Mouse (Mus musculus) T-cell, adult 2 months (primary cell): ENCODE results near the gene Ltc4s.

Experiments
- DNase-seq: peaks from one replicate; pipeline ENCODE4 v3.0.0; 2022; ENCODE audit warnings: low spot score

The Ltc4s gene

GRCm38 (mm10) chr11:50223783-50224662, 14.4 kb downstream of the Ltc4s start:
- no peak for DNase-seq

GRCm38 (mm10) chr11:50222559-50223276, 15.7 kb downstream of the Ltc4s start:
- no peak for DNase-seq

- no peak for DNase-seq
Measured at GRCm38 (mm10) chr11:50219833-50220232, 18.6 kb downstream of the Ltc4s start.

GRCm38 (mm10) chr11:50217811-50218210, 20.6 kb downstream of the Ltc4s start:
- DNase-seq: no peak

GRCm38 (mm10) chr11:50216724-50217366, 21.6 kb downstream of the Ltc4s start:
- no peak for DNase-seq

- no peak for DNase-seq
Measured at GRCm38 (mm10) chr11:50215633-50216032, 22.8 kb downstream of the Ltc4s start.

- no peak for DNase-seq
Measured at GRCm38 (mm10) chr11:50214631-50215030, 23.8 kb downstream of the Ltc4s start.

GRCm38 (mm10) chr11:50212848-50213758, 25.3 kb downstream of the Ltc4s start:
- peak; percentile 28 for DNase-seq

- DNase-seq: no peak
Measured at GRCm38 (mm10) chr11:50212060-50212739, 26.2 kb downstream of the Ltc4s start.

- DNase-seq: no peak
Measured at GRCm38 (mm10) chr11:50211322-50212059, 26.9 kb downstream of the Ltc4s start.

GRCm38 (mm10) chr11:50210505-50211151, 27.8 kb downstream of the Ltc4s start, which contains the start of the genes Sqstm1 and Mgat4b:
Gene Sqstm1, minus strand, starts transcription at chr11:50210827.
Gene Mgat4b, plus strand, starts transcription at chr11:50210890.
- DNase-seq: peak; percentile 84

- peak; percentile 92 for DNase-seq
Measured at GRCm38 (mm10) chr11:50210101-50210504, 28.3 kb downstream of the Ltc4s start.

- no peak for DNase-seq
Measured at GRCm38 (mm10) chr11:50208039-50208438, 30.4 kb downstream of the Ltc4s start.

- no peak for DNase-seq
Measured at GRCm38 (mm10) chr11:50207344-50207743, 31.1 kb downstream of the Ltc4s start.

- DNase-seq: no peak
Measured at GRCm38 (mm10) chr11:50206037-50206436, 32.4 kb downstream of the Ltc4s start.

GRCm38 (mm10) chr11:50205434-50205833, 33.0 kb downstream of the Ltc4s start:
- DNase-seq: no peak

- DNase-seq: no peak
Measured at GRCm38 (mm10) chr11:50203302-50203827, 35.1 kb downstream of the Ltc4s start.

GRCm38 (mm10) chr11:50201590-50201989, 36.8 kb downstream of the Ltc4s start:
- DNase-seq: no peak

GRCm38 (mm10) chr11:50200613-50201012, 37.8 kb downstream of the Ltc4s start:
- DNase-seq: no peak
